Mouse (Mus musculus): ENCODE measurements around the gene Prr5.

Gene Prr5

GRCm38 (mm10) chr15:84680545-84681454, 11.4 kb downstream of the Prr5 start:
- DNase-seq = peak; percentile 17

GRCm38 (mm10) chr15:84681455-84682193, 12.2 kb downstream of the Prr5 start:
- no peak for DNase-seq

- no peak for DNase-seq
Measured at GRCm38 (mm10) chr15:84682206-84682605, 12.8 kb downstream of the Prr5 start.

GRCm38 (mm10) chr15:84682821-84683220, 13.4 kb downstream of the Prr5 start:
- DNase-seq = no peak

- DNase-seq = no peak
Measured at GRCm38 (mm10) chr15:84684520-84684919, 15.1 kb downstream of the Prr5 start.

GRCm38 (mm10) chr15:84685417-84685816, 16.0 kb downstream of the Prr5 start:
- no peak for DNase-seq

- DNase-seq = no peak
Measured at GRCm38 (mm10) chr15:84687904-84688303, 18.5 kb downstream of the Prr5 start.

- no peak for DNase-seq
Measured at GRCm38 (mm10) chr15:84689356-84689755, 19.9 kb downstream of the Prr5 start.

- DNase-seq = no peak
Measured at GRCm38 (mm10) chr15:84691513-84691912, 22.1 kb downstream of the Prr5 start.

- DNase-seq = no peak
Measured at GRCm38 (mm10) chr15:84692645-84693044, 23.2 kb downstream of the Prr5 start.

- no peak for DNase-seq
Measured at GRCm38 (mm10) chr15:84696021-84696420, 26.6 kb downstream of the Prr5 start.

GRCm38 (mm10) chr15:84697611-84698011, 28.2 kb downstream of the Prr5 start:
- DNase-seq = peak; percentile 26

GRCm38 (mm10) chr15:84698189-84698588, 28.8 kb downstream of the Prr5 start:
- DNase-seq = no peak

- DNase-seq = no peak
Measured at GRCm38 (mm10) chr15:84700147-84700794, 30.9 kb downstream of the Prr5 start.

- no peak for DNase-seq
Measured at GRCm38 (mm10) chr15:84701947-84702346, 32.5 kb downstream of the Prr5 start.

- no peak for DNase-seq
Measured at GRCm38 (mm10) chr15:84702391-84703345, 33.2 kb downstream of the Prr5 start.

- DNase-seq = no peak
Measured at GRCm38 (mm10) chr15:84703992-84704391, 34.6 kb downstream of the Prr5 start.

GRCm38 (mm10) chr15:84705351-84705901, 36.0 kb downstream of the Prr5 start:
- no peak for DNase-seq

- DNase-seq = no peak
Measured at GRCm38 (mm10) chr15:84706983-84707619, 37.7 kb downstream of the Prr5 start.

GRCm38 (mm10) chr15:84712566-84713405, 43.4 kb downstream of the Prr5 start:
- no peak for DNase-seq
